Mouse (Mus musculus) inflammation-experienced regulatory T-cells, adult 6 months (primary cell): ENCODE data around the gene Cd3d. TPM values are rescaled to one million over a fixed set of nuclear protein-coding genes. Genes with fewer than 3 reads are reported as not detected.
A peak's percentile ranks its signal among the peaks of the same experiment; 100 is the strongest.
"Not testable (repeated sequence)": the region's sequence is repeated elsewhere in the genome, so short reads cannot be mapped to it uniquely, and the experiment has no call there.

Experiments used
- ATAC-seq: one replicate; pipeline ENCODE4 v1.8.0; 2017
- polyA plus RNA-seq, 3 experiments: library from polyadenylated mRNA; unstranded; fragments of 100-300 nt; shearing (Covaris generic); gene quantifications; one replicate each; pipeline ENCODE4 v1.2.1; 2017

The Cd3d gene
- 1,000 to 10,000 TPM in 1 of 3 experiments, 100 to 1,000 TPM in 2; 684 to 1,006 (median 966) TPM for polyA plus RNA-seq

GRCm38 (mm10) chr9:44981676-44982075 lies at the start of gene Cd3d:
Gene Cd3d (plus strand): TSS chr9:44981786.
- peak; percentile 23 for ATAC-seq

GRCm38 (mm10) chr9:44941756-44942155 lies 39.8 kb upstream of the Cd3d start:
- ATAC-seq = no peak

- ATAC-seq = no peak
Observed at GRCm38 (mm10) chr9:44942421-44942820, 39.2 kb upstream of the Cd3d start.

- no peak for ATAC-seq
Observed at GRCm38 (mm10) chr9:44946185-44946695, 35.3 kb upstream of the Cd3d start.

GRCm38 (mm10) chr9:44947836-44948235 lies 33.8 kb upstream of the Cd3d start:
- ATAC-seq = no peak

- ATAC-seq = peak; percentile 70
Observed at GRCm38 (mm10) chr9:44954432-44954831, 27.2 kb upstream of the Cd3d start.

- peak; percentile 90 for ATAC-seq
Observed at GRCm38 (mm10) chr9:44965126-44965832, 16.3 kb upstream of the Cd3d start, which contains the start of gene Ube4a. Gene Ube4a (minus strand): TSS chr9:44965600.

- ATAC-seq = no peak
Observed at GRCm38 (mm10) chr9:44965833-44966466, 15.6 kb upstream of the Cd3d start.

- peak; percentile 59 for ATAC-seq
Observed at GRCm38 (mm10) chr9:44966815-44967242, 14.8 kb upstream of the Cd3d start.

GRCm38 (mm10) chr9:44967763-44968162 lies 13.8 kb upstream of the Cd3d start:
- ATAC-seq = not testable (repeated sequence)

- ATAC-seq = no peak
Observed at GRCm38 (mm10) chr9:44969450-44969849, 12.1 kb upstream of the Cd3d start.

GRCm38 (mm10) chr9:44977813-44978212 lies 3.8 kb upstream of the Cd3d start:
- ATAC-seq = no peak

GRCm38 (mm10) chr9:44979806-44980205 lies 1.8 kb upstream of the Cd3d start:
- no peak for ATAC-seq

- peak; percentile 87 for ATAC-seq
Observed at GRCm38 (mm10) chr9:44980242-44980641, 1.3 kb upstream of the Cd3d start, which contains the start of gene Cd3g. Gene Cd3g (minus strand): TSS chr9:44980431.

- ATAC-seq = no peak
Observed at GRCm38 (mm10) chr9:44981104-44981503, 482 bp upstream of the Cd3d start.

- ATAC-seq = no peak
Observed at GRCm38 (mm10) chr9:44982081-44982480, 495 bp downstream of the Cd3d start.

- ATAC-seq = no peak
Observed at GRCm38 (mm10) chr9:44982531-44982930, 945 bp downstream of the Cd3d start.

GRCm38 (mm10) chr9:44983001-44983400 lies 1.4 kb downstream of the Cd3d start:
- ATAC-seq = no peak

GRCm38 (mm10) chr9:44985721-44986161 lies 4.2 kb downstream of the Cd3d start:
- no peak for ATAC-seq

GRCm38 (mm10) chr9:44986242-44986781 lies 4.7 kb downstream of the Cd3d start:
- ATAC-seq = peak; percentile 81

GRCm38 (mm10) chr9:44986976-44987375 lies 5.4 kb downstream of the Cd3d start:
- peak; percentile 54 for ATAC-seq

GRCm38 (mm10) chr9:44991821-44992220 lies 10.2 kb downstream of the Cd3d start:
- ATAC-seq = no peak

- ATAC-seq = no peak
Observed at GRCm38 (mm10) chr9:44992271-44992670, 10.7 kb downstream of the Cd3d start.
